Mouse (Mus musculus): Measurements from ENCODE around the gene Prss53. TPM values are rescaled to one million over a fixed set of nuclear protein-coding genes. Genes with fewer than 3 reads are reported as not detected.
A peak's percentile ranks its signal among the peaks of the same experiment; 100 is the strongest.

Gene Prss53
- polyA plus RNA-seq, 1 experiment from 2014 or later: 1.4 TPM

- Histone ChIP-seq H3K9ac (replicated peaks; ENCODE audit: low read depth, low read length) (no peak overlapping the region), H3K9me3 (ENCODE audit: control insufficient read depth, low read depth, low read length) (no peaks in the 10 kb centered on the region), H3K4me3 (ENCODE audit: low read depth, low read length) (no peak overlapping the region), H3K36me3 (ENCODE audit: control insufficient read depth, insufficient read depth, low read length) (peaks cover 5% of the 10 kb centered on the region; the same call in 1 of the 2 replicates), H3K27ac (ENCODE audit: low read length) (peak overlapping the region; percentile 92; the same call in 1 of the 2 replicates), H3K4me2 (replicated peaks; ENCODE audit: low read depth, low read length) (0 out of 2 replicates have a peak overlapping the region, but pooled peaks have one; percentile 33), H3K4me1 (ENCODE audit: control insufficient read depth, insufficient read depth, low read length) (peaks cover 29% of the 10 kb centered on the region), H3K27me3 (ENCODE audit: control insufficient read depth, insufficient read depth, low read length) (no peaks in the 10 kb centered on the region)
- 73% methylated on average over 5 of the region's 5 CpGs for WGBS
- ATAC-seq (ENCODE audit: insufficient number of reproducible peaks, insufficient read depth, low FRiP score, low read depth): no peak
These were observed 39.9 kb upstream of the Prss53 start for GRCm38 (mm10) chr7:127930636-127931035.

GRCm38 (mm10) chr7:127929923-127930322 lies 39.2 kb upstream of the Prss53 start, which contains the start of gene Prss8:
TSS of gene Prss8 (minus strand) at chr7:127930104.
- H3K4me1 ChIP-seq (ENCODE audit: control insufficient read depth, insufficient read depth, low read length): peaks cover 29% of the 10 kb centered on the region

GRCm38 (mm10) chr7:127928596-127928995 lies 37.8 kb upstream of the Prss53 start:
- 42% methylated on average over 5 of the region's 5 CpGs for WGBS
- Histone ChIP-seq H3K27me3 (ENCODE audit: control insufficient read depth, insufficient read depth, low read length) (no peaks in the 10 kb centered on the region), H3K4me1 (ENCODE audit: control insufficient read depth, insufficient read depth, low read length) (peaks cover 17% of the 10 kb centered on the region), H3K9me3 (ENCODE audit: control insufficient read depth, low read depth, low read length) (no peaks in the 10 kb centered on the region), H3K4me3 (ENCODE audit: low read depth, low read length) (peak overlapping the region; percentile 42), H3K9ac (replicated peaks; ENCODE audit: low read depth, low read length) (peak overlapping the region; percentile 60), H3K27ac (ENCODE audit: low read length) (no peak overlapping the region), H3K36me3 (ENCODE audit: control insufficient read depth, insufficient read depth, low read length) (peaks cover 11% of the 10 kb centered on the region), H3K4me2 (replicated peaks; ENCODE audit: low read depth, low read length) (peak overlapping the region; percentile 33)
- ATAC-seq (ENCODE audit: insufficient number of reproducible peaks, insufficient read depth, low FRiP score, low read depth): no peak

More at GRCm38 (mm10) chr7:127929923-127930322, 39.2 kb upstream of the Prss53 start, which contains the start of gene Prss8:
- 13% methylated on average over 6 of the region's 6 CpGs for WGBS
- Histone ChIP-seq H3K9ac (replicated peaks; ENCODE audit: low read depth, low read length) (peak within 1 kb of the TSS; percentile 60), H3K4me2 (replicated peaks; ENCODE audit: low read depth, low read length) (peak within 1 kb of the TSS; percentile 33), H3K4me3 (ENCODE audit: low read depth, low read length) (peak within 1 kb of the TSS; percentile 42), H3K36me3 (ENCODE audit: control insufficient read depth, insufficient read depth, low read length) (peaks cover 7% of the 10 kb centered on the region; the same call in 1 of the 2 replicates), H3K27ac (ENCODE audit: low read length) (peak within 1 kb of the TSS; percentile 92), H3K27me3 (ENCODE audit: control insufficient read depth, insufficient read depth, low read length) (no peaks in the 10 kb centered on the region), H3K9me3 (ENCODE audit: control insufficient read depth, low read depth, low read length) (no peaks in the 10 kb centered on the region)
- ATAC-seq (ENCODE audit: insufficient number of reproducible peaks, insufficient read depth, low FRiP score, low read depth): peak; percentile 35; the same call in 1 of the 2 replicates

GRCm38 (mm10) chr7:127927726-127928125 lies 37.0 kb upstream of the Prss53 start:
- H3K4me3 ChIP-seq (ENCODE audit: low read depth, low read length): peak overlapping the region; percentile 42; the same call in 1 of the 2 replicates
- H3K4me1 ChIP-seq (ENCODE audit: control insufficient read depth, insufficient read depth, low read length): peaks cover 17% of the 10 kb centered on the region
- WGBS: 80% methylated on average over 11 of the region's 11 CpGs
- no peaks in the 10 kb centered on the region for H3K9me3 ChIP-seq (ENCODE audit: control insufficient read depth, low read depth, low read length)
- H3K4me2 ChIP-seq (replicated peaks; ENCODE audit: low read depth, low read length): peak overlapping the region; percentile 33
- no peaks in the 10 kb centered on the region for H3K27me3 ChIP-seq (ENCODE audit: control insufficient read depth, insufficient read depth, low read length)
- H3K27ac ChIP-seq (ENCODE audit: low read length): no peak overlapping the region
- H3K36me3 ChIP-seq (ENCODE audit: control insufficient read depth, insufficient read depth, low read length): peaks cover 11% of the 10 kb centered on the region
- no peak overlapping the region for H3K9ac ChIP-seq (replicated peaks; ENCODE audit: low read depth, low read length)
- ATAC-seq (ENCODE audit: insufficient number of reproducible peaks, insufficient read depth, low FRiP score, low read depth): no peak

GRCm38 (mm10) chr7:127926846-127927245 lies 36.1 kb upstream of the Prss53 start:
- 79% methylated on average over 11 of the region's 11 CpGs for WGBS
- H3K36me3 ChIP-seq (ENCODE audit: control insufficient read depth, insufficient read depth, low read length): peaks cover 11% of the 10 kb centered on the region
- H3K4me3 ChIP-seq (ENCODE audit: low read depth, low read length): no peak overlapping the region
- H3K27ac ChIP-seq (ENCODE audit: low read length): peak overlapping the region; percentile 91; the same call in 1 of the 2 replicates
- H3K27me3 ChIP-seq (ENCODE audit: control insufficient read depth, insufficient read depth, low read length): no peaks in the 10 kb centered on the region
- H3K4me2 ChIP-seq (replicated peaks; ENCODE audit: low read depth, low read length): no peak overlapping the region
- no peak for ATAC-seq (ENCODE audit: insufficient number of reproducible peaks, insufficient read depth, low FRiP score, low read depth)
- H3K9ac ChIP-seq (replicated peaks; ENCODE audit: low read depth, low read length): no peak overlapping the region
- peaks cover 11% of the 10 kb centered on the region for H3K4me1 ChIP-seq (ENCODE audit: control insufficient read depth, insufficient read depth, low read length)
- no peaks in the 10 kb centered on the region for H3K9me3 ChIP-seq (ENCODE audit: control insufficient read depth, low read depth, low read length)

GRCm38 (mm10) chr7:127926066-127926465 lies 35.3 kb upstream of the Prss53 start:
- H3K36me3 ChIP-seq (ENCODE audit: control insufficient read depth, insufficient read depth, low read length): peaks cover 11% of the 10 kb centered on the region
- 76% methylated on average over 8 of the region's 8 CpGs for WGBS
- H3K4me3 ChIP-seq (ENCODE audit: low read depth, low read length): no peak overlapping the region
- H3K4me1 ChIP-seq (ENCODE audit: control insufficient read depth, insufficient read depth, low read length): 0 out of 2 replicates have a peak, but pooled peaks cover 3% of the 10 kb centered on the region
- no peak for ATAC-seq (ENCODE audit: insufficient number of reproducible peaks, insufficient read depth, low FRiP score, low read depth)
- H3K9me3 ChIP-seq (ENCODE audit: control insufficient read depth, low read depth, low read length): no peaks in the 10 kb centered on the region
- peak overlapping the region; percentile 91 for H3K27ac ChIP-seq (ENCODE audit: low read length)
- no peak overlapping the region for H3K4me2 ChIP-seq (replicated peaks; ENCODE audit: low read depth, low read length)
- H3K9ac ChIP-seq (replicated peaks; ENCODE audit: low read depth, low read length): no peak overlapping the region
- no peaks in the 10 kb centered on the region for H3K27me3 ChIP-seq (ENCODE audit: control insufficient read depth, insufficient read depth, low read length)

GRCm38 (mm10) chr7:127925252-127925651 lies 34.5 kb upstream of the Prss53 start:
- Histone ChIP-seq H3K36me3 (ENCODE audit: control insufficient read depth, insufficient read depth, low read length) (peaks cover 13% of the 10 kb centered on the region), H3K27me3 (ENCODE audit: control insufficient read depth, insufficient read depth, low read length) (no peaks in the 10 kb centered on the region), H3K9ac (replicated peaks; ENCODE audit: low read depth, low read length) (no peak overlapping the region), H3K4me3 (ENCODE audit: low read depth, low read length) (no peak overlapping the region), H3K9me3 (ENCODE audit: control insufficient read depth, low read depth, low read length) (no peaks in the 10 kb centered on the region), H3K4me1 (ENCODE audit: control insufficient read depth, insufficient read depth, low read length) (0 out of 2 replicates have a peak, but pooled peaks cover 3% of the 10 kb centered on the region), H3K4me2 (replicated peaks; ENCODE audit: low read depth, low read length) (no peak overlapping the region), H3K27ac (ENCODE audit: low read length) (peak overlapping the region; percentile 91)
- ATAC-seq (ENCODE audit: insufficient number of reproducible peaks, insufficient read depth, low FRiP score, low read depth): peak; percentile 84
- WGBS: 71% methylated on average over 5 of the region's 5 CpGs

GRCm38 (mm10) chr7:127923714-127924113 lies 32.9 kb upstream of the Prss53 start:
- Histone ChIP-seq H3K9me3 (ENCODE audit: control insufficient read depth, low read depth, low read length) (no peaks in the 10 kb centered on the region), H3K9ac (replicated peaks; ENCODE audit: low read depth, low read length) (0 out of 2 replicates have a peak overlapping the region, but pooled peaks have one; percentile 0), H3K27ac (ENCODE audit: low read length) (peak overlapping the region; percentile 91; the same call in 1 of the 2 replicates), H3K4me3 (ENCODE audit: low read depth, low read length) (no peak overlapping the region), H3K27me3 (ENCODE audit: control insufficient read depth, insufficient read depth, low read length) (no peaks in the 10 kb centered on the region), H3K4me1 (ENCODE audit: control insufficient read depth, insufficient read depth, low read length) (0 out of 2 replicates have a peak, but pooled peaks cover 3% of the 10 kb centered on the region), H3K4me2 (replicated peaks; ENCODE audit: low read depth, low read length) (no peak overlapping the region), H3K36me3 (ENCODE audit: control insufficient read depth, insufficient read depth, low read length) (peaks cover 14% of the 10 kb centered on the region)
- ATAC-seq (ENCODE audit: insufficient number of reproducible peaks, insufficient read depth, low FRiP score, low read depth): no peak
- 83% methylated on average over 5 of the region's 5 CpGs for WGBS

Data from stomach, embryonic 14.5 days (tissue).